Mouse (Mus musculus): Measurements from ENCODE around the gene Slc25a25. TPM values are rescaled to one million over a fixed set of nuclear protein-coding genes. Genes with fewer than 3 reads are reported as not detected.

Slc25a25 gene
- polyA plus RNA-seq, 1 experiment: 18.8 TPM

Other genes with a start within 250 kb of the Slc25a25 start
- 14.8 and 16.3 TPM in 2 replicates for gene Pomt1, start 214.9 kb downstream of the Slc25a25 start, polyA plus RNA-seq (2012; rRNA removed)
- gene Uck1, start 191.3 kb downstream of the Slc25a25 start, polyA plus RNA-seq (2012; rRNA removed): 54.3 and 70.5 TPM in 2 replicates
- gene Golga2, start 164.1 kb downstream of the Slc25a25 start, polyA plus RNA-seq (2012; rRNA removed): 50.8 and 55.4 TPM in 2 replicates
- 248 TPM in 2 replicates for gene Swi5, start 163.4 kb downstream of the Slc25a25 start, polyA plus RNA-seq (2012; rRNA removed)
- 120 and 125 TPM in 2 replicates for gene Ciz1, start 99.1 kb downstream of the Slc25a25 start, polyA plus RNA-seq (2012; rRNA removed)
- gene Dnm1, start 98.1 kb downstream of the Slc25a25 start, polyA plus RNA-seq (2012; rRNA removed): 99.6 and 113 TPM in 2 replicates
- 101 and 129 TPM in 2 replicates for gene 1110008P14Rik, start 69.5 kb downstream of the Slc25a25 start, polyA plus RNA-seq (2012; rRNA removed)
- 3.0 and 3.2 TPM in 2 replicates for gene Lcn2, start 63.2 kb downstream of the Slc25a25 start, polyA plus RNA-seq (2012; rRNA removed)
- gene Ptges2, start 55.5 kb downstream of the Slc25a25 start, polyA plus RNA-seq (2012; rRNA removed): 26.0 and 32.5 TPM in 2 replicates
- gene Naif1, start 988 bp downstream of the Slc25a25 start, polyA plus RNA-seq (2012; rRNA removed): 4.5 and 4.7 TPM in 2 replicates
- gene Fam102a, start 83.9 kb upstream of the Slc25a25 start, polyA plus RNA-seq (2012; rRNA removed): 17.1 and 25.9 TPM in 2 replicates
- gene Dpm2, start 119.4 kb upstream of the Slc25a25 start, polyA plus RNA-seq (2012; rRNA removed): 88.5 and 117 TPM in 2 replicates
- gene Pip5kl1, start 123.4 kb upstream of the Slc25a25 start, polyA plus RNA-seq (2012; rRNA removed): 0.08 TPM in 1 of 2 replicates, not detected in the other
- 0.07 TPM in 1 of 2 replicates, not detected in the other for gene 9430097D07Rik, start 124.2 kb upstream of the Slc25a25 start, polyA plus RNA-seq (2012; rRNA removed)
- gene St6galnac4, start 135.7 kb upstream of the Slc25a25 start, polyA plus RNA-seq (2012; rRNA removed): 13.3 and 16.1 TPM in 2 replicates
- 20.8 and 33.1 TPM in 2 replicates for gene St6galnac6, start 148.3 kb upstream of the Slc25a25 start, polyA plus RNA-seq (2012; rRNA removed)
- gene Ak1, start 170.3 kb upstream of the Slc25a25 start, polyA plus RNA-seq (2012; rRNA removed): 43.8 and 59.1 TPM in 2 replicates
- 59.8 and 73.9 TPM in 2 replicates for gene Eng, start 195.2 kb upstream of the Slc25a25 start, polyA plus RNA-seq (2012; rRNA removed)

Measured in urinary bladder, adult 2 months (tissue).